Mouse (Mus musculus) MEL (cell line): ENCODE measurements around the gene Vgll4. TPM values are rescaled to one million over a fixed set of nuclear protein-coding genes. Genes with fewer than 3 reads are reported as not detected.

Source experiments
- DNase-seq: peaks from one replicate; pipeline ENCODE4 v3.0.0; 2011; ENCODE audit warnings: low read depth, low spot score
- H3K27ac ChIP-seq: 2 replicates; pipeline ENCODE4 v1.5.1; 2012; ENCODE audit warnings: low read depth, mild to moderate bottlenecking, control low read depth, low read length, moderate library complexity; ENCODE audit not compliant: control insufficient read depth
- H3K27me3 ChIP-seq, 2 experiments: fragments of 150-350 bp in 1 of 2; sonication (generic) in 1 of 2; 2 replicates each; pipeline ENCODE4 v1.6.1; 2012; ENCODE audit warnings: low read length in 2 of 2, mild to moderate bottlenecking in 2 of 2, improper control_type of control experiment in 1 of 2, moderate library complexity in 1 of 2; ENCODE audit not compliant: insufficient read depth in 2 of 2, control insufficient read depth in 1 of 2
- H3K36me3 ChIP-seq, 2 experiments: 2 replicates each; pipeline ENCODE4 v1.6.1; 2012 to 2014; ENCODE audit warnings: low read length in 2 of 2, improper control_type of control experiment in 1 of 2, inconsistent platforms in 1 of 2, mild to moderate bottlenecking in 1 of 2; ENCODE audit not compliant: insufficient read depth in 2 of 2, control insufficient read depth in 1 of 2
- H3K4me1 ChIP-seq, 2 experiments: fragments of 150-350 bp in 1 of 2; sonication (generic) in 1 of 2; 2 replicates each; pipeline ENCODE4 v1.6.1; 2012; ENCODE audit warnings: low read length in 2 of 2, improper control_type of control experiment in 1 of 2, mild to moderate bottlenecking in 1 of 2; ENCODE audit not compliant: insufficient read depth in 2 of 2, control insufficient read depth in 1 of 2
- H3K4me3 ChIP-seq, 2 experiments: fragments of 150-350 bp in 1 of 2; sonication (generic) in 1 of 2; 2 replicates each; pipeline ENCODE4 v1.5.1; 2012; ENCODE audit warnings: low read depth in 2 of 2, low read length in 2 of 2, mild to moderate bottlenecking in 2 of 2, moderate library complexity in 2 of 2, control low read depth in 1 of 2, improper control_type of control experiment in 1 of 2; ENCODE audit not compliant: control insufficient read depth in 1 of 2, insufficient read depth in 1 of 2
- H3K79me2 ChIP-seq: 2 replicates; pipeline ENCODE4 v1.6.1; 2012; ENCODE audit warnings: mild to moderate bottlenecking, low read length, moderate library complexity; ENCODE audit not compliant: control insufficient read depth, poor library complexity, insufficient read depth
- H3K9ac ChIP-seq: 2 replicates; pipeline ENCODE4 v1.6.1; 2012; ENCODE audit warnings: low read depth, mild to moderate bottlenecking, control low read depth, low read length, moderate library complexity; ENCODE audit not compliant: control insufficient read depth, poor library complexity, severe bottlenecking
- H3K9me3 ChIP-seq: fragments of 150-350 bp; sonication (generic); replicated peaks from 2 replicates; pipeline ENCODE4 v1.6.1; 2012; ENCODE audit warnings: mild to moderate bottlenecking, low read length, improper control_type of control experiment, moderate library complexity; ENCODE audit not compliant: insufficient read depth
- BHLHE40 ChIP-seq: IDR thresholded peaks from 2 replicates; pipeline ENCODE4 v1.6.1; 2012; ENCODE audit warnings: low read depth, mild to moderate bottlenecking, inconsistent platforms, low read length, improper control_type of control experiment, borderline replicate concordance
- CHD1 ChIP-seq: IDR thresholded peaks from 2 replicates; pipeline ENCODE4 v1.6.1; 2012; ENCODE audit warnings: low read depth, mild to moderate bottlenecking, inconsistent platforms, low read length, improper control_type of control experiment
- E2F4 ChIP-seq: IDR thresholded peaks from 2 replicates; pipeline ENCODE4 v1.6.1; 2011; ENCODE audit warnings: low read depth, low read length, improper control_type of control experiment, borderline replicate concordance
- EP300 ChIP-seq, 2 experiments: IDR thresholded peaks; 2 replicates each; pipeline ENCODE4 v1.6.1; 2011; ENCODE audit warnings: improper control_type of control experiment in 2 of 2, low read length in 2 of 2, low read depth in 1 of 2, mild to moderate bottlenecking in 1 of 2
- ETS1 ChIP-seq: IDR thresholded peaks from 2 replicates; pipeline ENCODE4 v1.6.1; 2012; ENCODE audit warnings: low read depth, mild to moderate bottlenecking, inconsistent platforms, low read length, improper control_type of control experiment, moderate library complexity
- GATA1 ChIP-seq: IDR thresholded peaks from 2 replicates; pipeline ENCODE4 v1.6.1; 2011; ENCODE audit warnings: low read depth, low read length, improper control_type of control experiment
- KAT2A ChIP-seq: conservative IDR thresholded peaks from 2 replicates; pipeline ENCODE4 v1.6.1; 2012; ENCODE audit warnings: low read depth, low read length, improper control_type of control experiment, inconsistent platforms
- MAX ChIP-seq: IDR thresholded peaks from 2 replicates; pipeline ENCODE4 v1.6.1; 2011; ENCODE audit warnings: low read length, improper control_type of control experiment
- MAZ ChIP-seq: IDR thresholded peaks from 2 replicates; pipeline ENCODE4 v1.6.1; 2012; ENCODE audit warnings: low read depth, mild to moderate bottlenecking, inconsistent platforms, low read length, improper control_type of control experiment
- MXI1 ChIP-seq: IDR thresholded peaks from 2 replicates; pipeline ENCODE4 v1.6.1; 2011; ENCODE audit warnings: mild to moderate bottlenecking, low read depth, low read length, improper control_type of control experiment
- MYC ChIP-seq: IDR thresholded peaks from 2 replicates; pipeline ENCODE4 v1.6.1; 2011; ENCODE audit warnings: low read depth, mild to moderate bottlenecking, low read length, improper control_type of control experiment, moderate library complexity
- NRF1 ChIP-seq: IDR thresholded peaks from 2 replicates; pipeline ENCODE4 v1.6.1; 2014; ENCODE audit warnings: low read depth, mild to moderate bottlenecking, inconsistent platforms, low read length, improper control_type of control experiment, moderate library complexity; ENCODE audit not compliant: poor library complexity, insufficient read depth, severe bottlenecking
- POLR2AphosphoS5 ChIP-seq: IDR thresholded peaks from 2 replicates; pipeline ENCODE4 v1.6.1; 2012; ENCODE audit warnings: low read depth, borderline replicate concordance, mild to moderate bottlenecking, inconsistent platforms, low read length, moderate library complexity, mixed read lengths
- RAD21 ChIP-seq: IDR thresholded peaks from 2 replicates; pipeline ENCODE4 v1.6.1; 2011; ENCODE audit warnings: mild to moderate bottlenecking, low read depth, low read length, improper control_type of control experiment
- RCOR1 ChIP-seq: IDR thresholded peaks from 2 replicates; pipeline ENCODE4 v1.6.1; 2012; ENCODE audit warnings: low read depth, mild to moderate bottlenecking, inconsistent platforms, low read length, improper control_type of control experiment
- SIN3A ChIP-seq: IDR thresholded peaks from 2 replicates; pipeline ENCODE4 v1.6.1; 2012; ENCODE audit warnings: low read length, improper control_type of control experiment, inconsistent platforms
- SMC3 ChIP-seq: IDR thresholded peaks from 2 replicates; pipeline ENCODE4 v1.6.1; 2011; ENCODE audit warnings: low read depth, low read length, improper control_type of control experiment
- TAL1 ChIP-seq: IDR thresholded peaks from 2 replicates; pipeline ENCODE4 v1.6.1; 2012; ENCODE audit warnings: mild to moderate bottlenecking, inconsistent platforms, low read length, moderate library complexity, mixed read lengths
- TCF12 ChIP-seq: IDR thresholded peaks from 2 replicates; pipeline ENCODE4 v1.6.1; 2014; ENCODE audit warnings: low read depth, mild to moderate bottlenecking, inconsistent platforms, low read length, improper control_type of control experiment, moderate library complexity
- USF1 ChIP-seq: IDR thresholded peaks from 2 replicates; pipeline ENCODE4 v1.6.1; 2014; ENCODE audit warnings: low read depth, mild to moderate bottlenecking, inconsistent platforms, low read length, improper control_type of control experiment, moderate library complexity
- ZKSCAN1 ChIP-seq: IDR thresholded peaks from 2 replicates; pipeline ENCODE4 v1.6.1; 2012; ENCODE audit warnings: low read depth, mild to moderate bottlenecking, inconsistent platforms, low read length, improper control_type of control experiment, moderate library complexity
- polyA plus RNA-seq, 2 experiments: library from polyadenylated mRNA; stranded (reverse) in 1 of 2; unstranded in 1 of 2; fragments of >175 nt in 1 of 2; fragments of >200 nt in 1 of 2; gene quantifications; 2 replicates each; pipeline versions ENCODE4 v1.2.1 to v1.2.4; 2012; ENCODE audit warnings: low replicate concordance in 2 of 2, low read depth in 1 of 2; ENCODE audit not compliant: insufficient read length in 2 of 2, insufficient read depth in 1 of 2, missing spikeins in 1 of 2
- total RNA-seq: library from RNA; depleted of rRNA; stranded (reverse); fragments of 300-350 nt; gene quantifications from 2 replicates; pipeline ENCODE4 v1.2.3, GENCODE M21; 2012

Gene Vgll4
- total and polyA plus RNA-seq, 3 experiments = 18.1 to 21.5 TPM; not detected in 1

- TF ChIP-seq USF1 = no peak
- no peak for TF ChIP-seq NRF1
- no peak for TF ChIP-seq SMC3
Measured at GRCm38 (mm10) chr6:114819971-114820481, 149.8 kb downstream of the Vgll4 start (continued).

GRCm38 (mm10) chr6:114818471-114818870 is 151.3 kb downstream of the Vgll4 start:
- Histone ChIP-seq H3K79me2 (no peaks in the 10 kb centered on the region), H3K9ac (no peak overlapping the region), H3K4me3 (no peak overlapping the region), H3K36me3 (peaks cover 0 to 31% of the 10 kb centered on the region in 2 experiments; a peak in 2 of 4 replicates), H3K27me3 (no peaks in the 10 kb centered on the region), H3K27ac (no peak overlapping the region), H3K9me3 (no peaks in the 10 kb centered on the region), H3K4me1 (peaks cover 6 to 32% of the 10 kb centered on the region in 2 experiments)
- DNase-seq = peak; percentile 18
- TF ChIP-seq TAL1 (peak; percentile 18; the same call in 1 of the 2 replicates), KAT2A (no peak)

GRCm38 (mm10) chr6:114817948-114818347 is 151.8 kb downstream of the Vgll4 start:
- Histone ChIP-seq H3K9me3 (no peaks in the 10 kb centered on the region), H3K9ac (no peak overlapping the region), H3K27me3 (no peaks in the 10 kb centered on the region), H3K79me2 (no peaks in the 10 kb centered on the region), H3K4me3 (no peak overlapping the region), H3K4me1 (peaks cover 6 to 32% of the 10 kb centered on the region in 2 experiments), H3K27ac (no peak overlapping the region), H3K36me3 (peaks cover 0 to 31% of the 10 kb centered on the region in 2 experiments; a peak in 2 of 4 replicates)
- peak; percentile 68 for TF ChIP-seq TAL1
- TF ChIP-seq BHLHE40 = peak; percentile 24; the same call in 1 of the 2 replicates
- peak; percentile 66 for TF ChIP-seq TCF12
- TF ChIP-seq ZKSCAN1 = no peak
- peak; percentile 41; the same call in 1 of the 2 replicates for TF ChIP-seq MAX
- 0 out of 2 replicates have a peak, but pooled peaks have one; percentile 39 for TF ChIP-seq RCOR1
- peak; percentile 83 for TF ChIP-seq MXI1
- TF ChIP-seq MAZ = peak; percentile 41; the same call in 1 of the 2 replicates
- no peak for TF ChIP-seq CHD1
- TF ChIP-seq POLR2AphosphoS5 = no peak
- TF ChIP-seq MYC = peak; percentile 64; the same call in 1 of the 2 replicates
- TF ChIP-seq E2F4 = peak; percentile 76
- no peak for TF ChIP-seq RAD21
- TF ChIP-seq EP300 (IDR thresholded peaks at IDR 0.05; ENCODE audit: low read depth in 1 of 2, low read length in 2 of 2) = peak; percentile 60 to 63; a peak in 3 of 4 replicates
- peak; percentile 15; the same call in 1 of the 2 replicates for TF ChIP-seq SMC3
- peak; percentile 85 for TF ChIP-seq ETS1
- TF ChIP-seq SIN3A = peak; percentile 47; the same call in 1 of the 2 replicates
- peak; percentile 71 for TF ChIP-seq GATA1
- DNase-seq = peak; percentile 77
